Mouse (Mus musculus) neural tube, embryonic 13.5 days (tissue): ENCODE results near the gene Creg2. TPM values are rescaled to one million over a fixed set of nuclear protein-coding genes. Genes with fewer than 3 reads are reported as not detected.
"Not testable (repeated sequence)": the region's sequence is repeated elsewhere in the genome, so short reads cannot be mapped to it uniquely, and the experiment has no call there.

Experiments used
- ATAC-seq: fragments of 200-750 bp; cut with Nextera tagmentation; 2 replicates; pipeline ENCODE4 v1.8.0; 2017; ENCODE audit warnings: low read depth, mild to moderate bottlenecking, moderate TSS enrichment, moderate library complexity
- H3K27ac ChIP-seq: fragments of 300-500 bp; sonication (generic); replicated peaks from 2 replicates; pipeline ENCODE4 v1.5.1; 2015; ENCODE audit warnings: moderate library complexity, mild to moderate bottlenecking, inconsistent platforms
- H3K27me3 ChIP-seq: fragments of 300-500 bp; sonication (generic); 2 replicates; pipeline ENCODE4 v1.6.1; 2015; ENCODE audit warnings: mild to moderate bottlenecking, inconsistent platforms
- H3K36me3 ChIP-seq: fragments of 300-500 bp; sonication (generic); 2 replicates; pipeline ENCODE4 v1.6.1; 2015; ENCODE audit warnings: mild to moderate bottlenecking, inconsistent platforms
- H3K4me1 ChIP-seq: fragments of 300-500 bp; sonication (generic); replicated peaks from 2 replicates; pipeline ENCODE4 v1.6.1; 2015; ENCODE audit warnings: inconsistent platforms
- H3K4me2 ChIP-seq: fragments of 300-500 bp; sonication (generic); 2 replicates; pipeline ENCODE4 v1.6.1; 2015; ENCODE audit warnings: inconsistent platforms, mild to moderate bottlenecking, moderate library complexity
- H3K4me3 ChIP-seq: fragments of 300-500 bp; sonication (generic); 2 replicates; pipeline ENCODE4 v1.5.1; 2015; ENCODE audit warnings: mild to moderate bottlenecking, inconsistent platforms
- H3K9ac ChIP-seq: fragments of 300-500 bp; sonication (generic); 2 replicates; pipeline ENCODE4 v1.6.1; 2015; ENCODE audit warnings: moderate library complexity, mild to moderate bottlenecking, inconsistent platforms
- H3K9me3 ChIP-seq: fragments of 300-500 bp; sonication (generic); 2 replicates; pipeline ENCODE4 v1.6.1; 2016; ENCODE audit warnings: inconsistent platforms
- WGBS: fragments of 180-500 bp; shearing (Covaris S2); methylation state at CpG from one replicate; pipeline ENCODE4 v1.1.7; 2015; 5-methylcytosine and 5-hydroxymethylcytosine counted together
- polyA plus RNA-seq: library from polyadenylated mRNA; unstranded; fragments of >200 nt; fragmentation: Nextera tagmentation; extraction: Ambion mirVana; gene quantifications from 2 replicates; pipeline ENCODE4 v1.2.1, GENCODE M21; 2015

Creg2 gene
- polyA plus RNA-seq, 1 experiment from 2014 or later: 4.9 TPM

- 16% methylated on average over 8 of the region's 8 CpGs for whole genome bisulfite sequencing
- 0 out of 2 replicates have a peak, but pooled peaks cover 2% of the 10 kb centered on the region for H3K36me3 ChIP-seq
Observed at GRCm38 (mm10) chr1:39618524-39618923, 32.8 kb downstream of the Creg2 start.

GRCm38 (mm10) chr1:39615526-39615925 lies 35.7 kb downstream of the Creg2 start:
- Histone ChIP-seq H3K27ac (no peak overlapping the region), H3K9me3 (no peaks in the 10 kb centered on the region), H3K36me3 (0 out of 2 replicates have a peak, but pooled peaks cover under 1% of the 10 kb centered on the region), H3K4me1 (peaks cover 17% of the 10 kb centered on the region), H3K9ac (no peak overlapping the region), H3K4me2 (no peak overlapping the region), H3K4me3 (no peak overlapping the region), H3K27me3 (no peaks in the 10 kb centered on the region)
- 71% methylated on average over 6 of the region's 6 CpGs for WGBS
- no peak for ATAC-seq

More at GRCm38 (mm10) chr1:39618524-39618923, 32.8 kb downstream of the Creg2 start:
- H3K4me3 ChIP-seq: no peak overlapping the region
- peak overlapping the region; percentile 6; the same call in 1 of the 2 replicates for H3K27ac ChIP-seq
- H3K9me3 ChIP-seq: no peaks in the 10 kb centered on the region
- peaks cover 17% of the 10 kb centered on the region for H3K4me1 ChIP-seq
- no peak overlapping the region for H3K9ac ChIP-seq
- peak; percentile 68; the same call in 1 of the 2 replicates for ATAC-seq
- no peaks in the 10 kb centered on the region for H3K27me3 ChIP-seq
- H3K4me2 ChIP-seq: peak overlapping the region; percentile 24; the same call in 1 of the 2 replicates

GRCm38 (mm10) chr1:39614462-39615279 lies 36.6 kb downstream of the Creg2 start:
- ATAC-seq: no peak
- no peak overlapping the region for H3K4me2 ChIP-seq
- no peak overlapping the region for H3K9ac ChIP-seq
- 32% methylated on average over 11 of the region's 11 CpGs for WGBS
- H3K36me3 ChIP-seq: no peaks in the 10 kb centered on the region
- no peaks in the 10 kb centered on the region for H3K27me3 ChIP-seq
- H3K4me1 ChIP-seq: peaks cover 17% of the 10 kb centered on the region
- H3K4me3 ChIP-seq: no peak overlapping the region
- no peaks in the 10 kb centered on the region for H3K9me3 ChIP-seq
- H3K27ac ChIP-seq: no peak overlapping the region

GRCm38 (mm10) chr1:39613061-39613460 lies 38.2 kb downstream of the Creg2 start:
- H3K27ac ChIP-seq: no peak overlapping the region
- H3K4me3 ChIP-seq: no peak overlapping the region
- 85% methylated on average over 3 of the region's 3 CpGs for WGBS
- no peak overlapping the region for H3K9ac ChIP-seq
- peaks cover 2% of the 10 kb centered on the region; the same call in 1 of the 2 replicates for H3K4me1 ChIP-seq
- no peaks in the 10 kb centered on the region for H3K27me3 ChIP-seq
- no peak overlapping the region for H3K4me2 ChIP-seq
- H3K9me3 ChIP-seq: no peaks in the 10 kb centered on the region
- no peaks in the 10 kb centered on the region for H3K36me3 ChIP-seq
- no peak for ATAC-seq

- Histone ChIP-seq H3K9me3 (no peaks in the 10 kb centered on the region), H3K36me3 (no peaks in the 10 kb centered on the region), H3K4me3 (no peak overlapping the region), H3K27me3 (no peaks in the 10 kb centered on the region), H3K9ac (no peak overlapping the region), H3K4me2 (no peak overlapping the region), H3K27ac (no peak overlapping the region), H3K4me1 (no peaks in the 10 kb centered on the region)
- no peak for ATAC-seq
- WGBS: 82% methylated on average over 5 of the region's 5 CpGs
Observed at GRCm38 (mm10) chr1:39612491-39612890, 38.8 kb downstream of the Creg2 start.

DNA sequence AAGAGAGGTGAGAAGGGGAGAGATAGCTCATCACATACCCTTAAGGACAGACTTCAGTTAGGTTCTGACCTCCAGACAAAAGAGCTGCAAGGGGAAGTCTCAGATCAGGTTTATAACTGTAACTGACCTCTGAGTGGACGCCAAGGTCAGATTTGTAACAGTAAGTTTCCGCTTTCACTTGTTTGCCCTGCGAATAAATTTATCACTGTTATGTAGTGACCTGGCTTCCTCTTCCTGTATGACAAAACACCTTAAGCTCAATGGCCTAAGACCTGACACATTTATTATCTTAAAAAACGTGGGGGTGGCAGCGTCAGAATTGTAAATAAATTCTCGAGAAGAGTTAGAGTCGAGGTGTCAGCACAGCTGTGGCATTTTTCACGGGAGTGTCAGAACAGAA lies 42.7 kb downstream of the Creg2 start:
- H3K4me1 ChIP-seq: no peaks in the 10 kb centered on the region
- no peaks in the 10 kb centered on the region for H3K9me3 ChIP-seq
- no peak overlapping the region for H3K27ac ChIP-seq
- no peaks in the 10 kb centered on the region for H3K27me3 ChIP-seq
- no peak overlapping the region for H3K9ac ChIP-seq
- WGBS: 67% methylated on average over 8 of the region's 8 CpGs
- no peaks in the 10 kb centered on the region for H3K36me3 ChIP-seq
- no peak for ATAC-seq
- H3K4me3 ChIP-seq: no peak overlapping the region
- H3K4me2 ChIP-seq: no peak overlapping the region

DNA sequence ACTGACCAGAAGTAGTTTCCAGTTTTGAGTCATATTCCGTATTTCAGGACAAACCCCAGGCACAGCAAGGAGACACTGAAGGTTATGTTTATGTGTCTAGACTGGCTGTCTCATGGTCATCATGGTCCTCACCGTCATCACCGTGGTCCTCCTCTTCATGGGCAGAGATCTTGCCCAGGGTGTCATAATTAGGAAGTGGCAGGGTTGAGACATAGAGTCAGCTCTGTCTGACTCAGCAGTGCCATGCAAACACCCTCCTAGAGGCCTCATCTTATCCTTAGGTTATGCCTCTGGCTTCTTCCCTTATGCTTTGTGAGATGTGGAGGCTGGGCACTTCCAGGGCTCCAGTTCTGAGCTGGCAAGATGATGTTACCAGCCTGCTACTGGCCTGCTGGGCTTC lies 48.8 kb downstream of the Creg2 start:
- H3K9ac ChIP-seq: no peak overlapping the region
- WGBS: 96% methylated on average over 3 of the region's 3 CpGs
- H3K4me2 ChIP-seq: no peak overlapping the region
- no peak overlapping the region for H3K4me3 ChIP-seq
- no peak overlapping the region for H3K27ac ChIP-seq
- peaks cover 9% of the 10 kb centered on the region; the same call in 1 of the 2 replicates for H3K9me3 ChIP-seq
- no peak for ATAC-seq
- H3K36me3 ChIP-seq: no peaks in the 10 kb centered on the region
- no peaks in the 10 kb centered on the region for H3K4me1 ChIP-seq
- H3K27me3 ChIP-seq: no peaks in the 10 kb centered on the region

DNA sequence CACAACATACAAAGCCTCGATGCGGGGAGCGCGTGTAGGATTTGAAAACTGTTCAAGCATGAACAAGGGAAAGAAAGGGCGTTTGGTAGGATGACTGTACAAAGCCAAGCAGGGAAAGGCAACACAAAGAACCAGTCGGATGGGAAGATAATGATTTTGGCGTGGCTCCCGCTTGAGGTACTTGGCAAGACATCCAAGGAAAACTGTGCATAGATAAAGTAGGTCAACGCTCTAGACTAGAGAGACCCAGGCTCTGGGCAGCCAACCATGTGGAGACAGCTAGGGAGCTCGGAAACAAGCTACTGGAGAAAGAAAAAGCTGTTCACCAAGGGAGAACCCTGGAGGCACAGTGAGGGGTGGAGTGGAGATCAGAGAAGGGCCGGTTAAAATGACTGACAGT lies 52.5 kb downstream of the Creg2 start:
- Histone ChIP-seq H3K9me3 (peaks cover 9% of the 10 kb centered on the region; the same call in 1 of the 2 replicates), H3K27me3 (no peaks in the 10 kb centered on the region), H3K4me1 (no peaks in the 10 kb centered on the region), H3K4me3 (no peak overlapping the region), H3K36me3 (no peaks in the 10 kb centered on the region), H3K9ac (no peak overlapping the region), H3K27ac (no peak overlapping the region), H3K4me2 (no peak overlapping the region)
- no peak for ATAC-seq
- 72% methylated on average over 11 of the region's 11 CpGs for WGBS

DNA sequence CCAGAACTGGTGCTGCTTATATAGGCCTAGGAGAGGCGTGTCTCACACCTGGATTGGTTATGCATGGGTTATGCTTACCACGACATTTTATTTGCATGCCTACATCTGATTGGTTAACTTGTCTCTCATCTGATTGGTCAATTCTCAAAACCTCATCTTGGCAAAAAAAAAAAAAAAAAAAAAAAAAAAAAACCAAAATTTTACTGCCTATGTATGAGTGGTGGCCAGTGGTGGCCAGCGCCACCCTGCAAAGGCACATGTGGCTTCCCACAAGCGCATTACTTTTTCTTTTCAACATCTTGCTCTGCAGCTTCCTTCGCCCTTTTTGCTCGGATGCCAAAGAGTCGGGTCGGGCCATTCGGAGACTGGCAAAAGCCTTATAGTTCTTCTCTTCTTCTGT lies 54.1 kb downstream of the Creg2 start:
- H3K27ac ChIP-seq, H3K36me3 ChIP-seq, ATAC-seq, H3K4me1 ChIP-seq, H3K9ac ChIP-seq, H3K9me3 ChIP-seq, H3K4me2 ChIP-seq, H3K4me3 ChIP-seq, H3K27me3 ChIP-seq: not testable (repeated sequence)
- 93% methylated on average over 9 of the region's 9 CpGs for WGBS

DNA sequence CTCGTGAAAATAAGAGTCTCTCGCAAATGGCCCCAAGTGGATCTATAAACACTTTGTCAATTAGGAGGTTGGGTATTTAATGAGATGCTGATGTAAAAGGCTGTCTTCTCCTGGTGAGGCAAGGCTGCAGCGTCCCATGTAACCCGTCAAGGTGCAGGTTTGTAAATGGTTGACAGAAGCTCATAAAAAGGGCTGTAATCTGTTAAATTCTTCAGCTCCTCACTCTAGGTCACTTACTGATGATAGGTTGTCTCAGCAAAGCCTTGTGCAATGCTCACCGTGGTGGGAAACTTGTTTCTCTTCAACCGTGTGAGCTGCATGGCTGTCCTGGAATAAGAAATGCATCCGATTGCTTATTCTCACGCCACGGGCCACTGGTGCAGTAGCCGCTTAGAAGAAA lies 57.4 kb downstream of the Creg2 start:
- H3K4me2 ChIP-seq: no peak overlapping the region
- no peaks in the 10 kb centered on the region for H3K36me3 ChIP-seq
- H3K27ac ChIP-seq: no peak overlapping the region
- no peak overlapping the region for H3K4me3 ChIP-seq
- H3K9ac ChIP-seq: no peak overlapping the region
- no peaks in the 10 kb centered on the region for H3K27me3 ChIP-seq
- H3K9me3 ChIP-seq: no peaks in the 10 kb centered on the region
- H3K4me1 ChIP-seq: no peaks in the 10 kb centered on the region
- ATAC-seq: no peak
- 74% methylated on average over 10 of the region's 10 CpGs for WGBS

- WGBS: 80% methylated on average over 4 of the region's 4 CpGs
- no peak overlapping the region for H3K4me2 ChIP-seq
- H3K27me3 ChIP-seq: no peaks in the 10 kb centered on the region
- no peak overlapping the region for H3K4me3 ChIP-seq
- H3K9ac ChIP-seq: no peak overlapping the region
- no peak overlapping the region for H3K27ac ChIP-seq
- no peaks in the 10 kb centered on the region for H3K36me3 ChIP-seq
- H3K9me3 ChIP-seq: no peaks in the 10 kb centered on the region
- H3K4me1 ChIP-seq: no peaks in the 10 kb centered on the region
- no peak for ATAC-seq
Observed at GRCm38 (mm10) chr1:39592090-39592489, 59.2 kb downstream of the Creg2 start.

DNA sequence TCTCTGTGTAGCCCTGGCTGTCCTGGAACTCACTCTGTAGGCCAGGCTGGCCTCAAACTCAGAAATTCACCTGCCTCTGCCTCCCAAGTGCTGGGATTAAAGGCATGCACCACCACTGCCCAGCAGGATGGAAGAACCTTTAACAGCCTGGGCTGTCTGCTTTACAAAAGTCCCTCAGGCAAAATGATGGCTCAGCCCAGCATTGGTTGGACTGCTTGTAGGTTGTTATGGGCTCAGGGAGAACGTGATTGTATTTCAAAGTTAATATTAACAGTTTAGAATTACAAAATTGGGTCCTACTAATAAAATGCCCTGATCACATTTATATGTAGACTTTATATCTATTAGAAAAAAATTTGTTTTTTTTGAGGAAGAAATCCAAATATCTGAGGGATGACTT lies 59.7 kb downstream of the Creg2 start:
- not testable (repeated sequence) for H3K27ac ChIP-seq, ATAC-seq
- 61% methylated on average over 1 of the region's 1 CpGs for WGBS

GRCm38 (mm10) chr1:39590193-39590592 lies 61.1 kb downstream of the Creg2 start:
- 84% methylated on average over 5 of the region's 5 CpGs for WGBS
- H3K4me2 ChIP-seq: no peak overlapping the region
- no peak overlapping the region for H3K27ac ChIP-seq
- no peaks in the 10 kb centered on the region for H3K27me3 ChIP-seq
- H3K36me3 ChIP-seq: no peaks in the 10 kb centered on the region
- H3K9me3 ChIP-seq: no peaks in the 10 kb centered on the region
- no peak overlapping the region for H3K9ac ChIP-seq
- no peaks in the 10 kb centered on the region for H3K4me1 ChIP-seq
- no peak for ATAC-seq
- H3K4me3 ChIP-seq: no peak overlapping the region

More for the DNA sequence above, 59.7 kb downstream of the Creg2 start:
- not testable (repeated sequence) for H3K27me3 ChIP-seq, H3K4me3 ChIP-seq, H3K4me1 ChIP-seq, H3K9ac ChIP-seq, H3K4me2 ChIP-seq, H3K36me3 ChIP-seq, H3K9me3 ChIP-seq
